Mouse (Mus musculus) Patski (cell line): ENCODE data around the gene Ubox5. TPM values are rescaled to one million over a fixed set of nuclear protein-coding genes. Genes with fewer than 3 reads are reported as not detected.
A peak's percentile ranks its signal among the peaks of the same experiment; 100 is the strongest.

ENCODE experiments used
- ATAC-seq: fragments of 100-300 bp; one replicate; pipeline ENCODE4 v1.8.0; 2021
- CTCF ChIA-PET: fragments of 350-600 bp; sonication (Branson Sonifier 250); formaldehyde crosslinking; loops from one replicate; lab custom pipeline; 2022; ENCODE audit warnings: inconsistent platforms; lab: Charles Lee
- POLR2A ChIA-PET: fragments of 350-600 bp; sonication (Branson Sonifier 250); formaldehyde crosslinking; loops from one replicate; lab custom pipeline; 2022; ENCODE audit warnings: antibody characterized with exemption, inconsistent platforms; lab: Charles Lee
- DNase-seq: peaks from one replicate; pipeline ENCODE4 v3.0.0-alpha.2; 2011; ENCODE audit warnings: low read depth, low spot score
- H3K27me3 ChIP-seq: fragments of 371-371 bp; one replicate; pipeline ENCODE4 v1.5.1; 2021
- CTCF ChIP-seq: fragments of 100-300 bp; IDR thresholded peaks from one replicate; pipeline ENCODE4 v1.5.1; 2021
- in situ Hi-C: fragments of 300-500 bp; cut with MboI; formaldehyde crosslinking; loops from 3 replicates; pipeline ENCODE4 v1.11.1; 2018; ENCODE audit warnings: low pct_unique_long_range_greater_than_20kb, mixed read lengths
- polyA plus RNA-seq: library from polyadenylated mRNA; unstranded; gene quantifications from one replicate; pipeline ENCODE4 v1.2.3, GENCODE M21; 2021

Gene Ubox5
- 8.9 TPM for polyA plus RNA-seq

GRCm38 (mm10) chr2:130629839-130630203, at the start of gene Ubox5, which contains the start of gene Fastkd5:
TSS of gene Ubox5 (minus strand) at chr2:130630038.
TSS of gene Fastkd5 (minus strand) at chr2:130630027.
- no peak for TF ChIP-seq CTCF
- CTCF ChIA-PET, result no interaction called here
- DNase-seq, result no peak
- no peaks in the 10 kb centered on the region for H3K27me3 ChIP-seq
- POLR2A ChIA-PET, result no interaction called here
- in situ Hi-C loops, result no loop called here
- ATAC-seq, result peak; percentile 61

- ATAC-seq (peak; percentile 1), DNase-seq (no peak)
- CTCF ChIA-PET, result interaction anchor here (1.6 kb wide), 1 partner anchor 11 kb away, joined by 5 read pairs; no protein-coding TSS in a partner anchor
- in situ Hi-C loops, result no loop called here
- TF ChIP-seq CTCF, result no peak
- H3K27me3 ChIP-seq, result no peaks in the 10 kb centered on the region
- POLR2A ChIA-PET, result interaction anchor here (0.9 to 1.5 kb wide), 2 partner anchors 12 to 18 kb away, joined by 3 to 6 read pairs; partner anchors contain the start of genes Itpa and Slc4a11
Measured at GRCm38 (mm10) chr2:130679154-130679553, 49.3 kb upstream of the Ubox5 start.

GRCm38 (mm10) chr2:130677211-130677610, 47.4 kb upstream of the Ubox5 start:
- ChIA-PET POLR2A (no interaction called here), CTCF (interaction anchor here (1.3 to 1.6 kb wide), 2 partner anchors 9 to 16 kb away, joined by 3 read pairs; partner anchors contain the start of gene Itpa)
- DNase-seq (no peak), ATAC-seq (no peak)
- in situ Hi-C loops, result no loop called here
- H3K27me3 ChIP-seq, result no peaks in the 10 kb centered on the region
- no peak for TF ChIP-seq CTCF

GRCm38 (mm10) chr2:130667559-130667958, 37.7 kb upstream of the Ubox5 start, which contains the start of gene Itpa:
TSS of gene Itpa (plus strand) at chr2:130667610.
- H3K27me3 ChIP-seq, result no peaks in the 10 kb centered on the region
- ATAC-seq, result peak; percentile 69
- ChIA-PET POLR2A (interaction anchor here (2.0 kb wide), 1 partner anchor 11 kb away, joined by 6 read pairs; no protein-coding TSS in a partner anchor), CTCF (interaction anchor here (0.7 to 1.7 kb wide), 3 partner anchors 10 to 53 kb away, joined by 3 to 5 read pairs (median 3); no protein-coding TSS in a partner anchor)
- no peak for TF ChIP-seq CTCF
- DNase-seq, result no peak
- in situ Hi-C loops, result no loop called here

GRCm38 (mm10) chr2:130664102-130664701, 34.4 kb upstream of the Ubox5 start, which contains the start of gene Ddrgk1:
TSS of gene Ddrgk1 (minus strand) at chr2:130664659.
- TF ChIP-seq CTCF, result no peak
- ChIA-PET CTCF (interaction anchor here (0.9 to 1.3 kb wide), 2 partner anchors 29 to 51 kb away, joined by 3 read pairs; no protein-coding TSS in a partner anchor), POLR2A (no interaction called here)
- DNase-seq, result peak; percentile 58
- ATAC-seq, result peak; percentile 88
- in situ Hi-C loops, result no loop called here
- H3K27me3 ChIP-seq, result no peaks in the 10 kb centered on the region

GRCm38 (mm10) chr2:130663342-130663741, 33.5 kb upstream of the Ubox5 start:
- TF ChIP-seq CTCF, result no peak

GRCm38 (mm10) chr2:130658530-130658929, 28.7 kb upstream of the Ubox5 start:
- POLR2A ChIA-PET, result no interaction called here
- DNase-seq, result no peak
- in situ Hi-C loops, result no loop called here
- ATAC-seq, result no peak
- H3K27me3 ChIP-seq, result no peaks in the 10 kb centered on the region
- CTCF ChIA-PET, result no interaction called here
- TF ChIP-seq CTCF, result no peak

More at GRCm38 (mm10) chr2:130663342-130663741, 33.5 kb upstream of the Ubox5 start:
- POLR2A ChIA-PET, result interaction anchor here (0.8 kb wide), 1 partner anchor 119 kb away, joined by 4 read pairs; no protein-coding TSS in a partner anchor
- in situ Hi-C loops, result no loop called here
- DNase-seq, result no peak
- no peak for ATAC-seq
- CTCF ChIA-PET, result no interaction called here
- H3K27me3 ChIP-seq, result no peaks in the 10 kb centered on the region

GRCm38 (mm10) chr2:130657541-130657940, 27.7 kb upstream of the Ubox5 start:
- ATAC-seq (no peak), DNase-seq (no peak)
- H3K27me3 ChIP-seq, result no peaks in the 10 kb centered on the region
- CTCF ChIA-PET, result no interaction called here
- POLR2A ChIA-PET, result no interaction called here
- in situ Hi-C loops, result no loop called here
- no peak for TF ChIP-seq CTCF

GRCm38 (mm10) chr2:130656536-130656935, 26.7 kb upstream of the Ubox5 start:
- no peak for ATAC-seq
- DNase-seq, result no peak
- no peaks in the 10 kb centered on the region for H3K27me3 ChIP-seq
- no peak for TF ChIP-seq CTCF
- in situ Hi-C loops, result no loop called here
- ChIA-PET POLR2A (no interaction called here), CTCF (no interaction called here)

GRCm38 (mm10) chr2:130655660-130656339, 26.0 kb upstream of the Ubox5 start:
- ATAC-seq (no peak), DNase-seq (no peak)
- TF ChIP-seq CTCF, result no peak
- no peaks in the 10 kb centered on the region for H3K27me3 ChIP-seq
- ChIA-PET POLR2A (no interaction called here), CTCF (interaction anchor here (0.7 kb wide), 1 partner anchor 29 kb away, joined by 3 read pairs; no protein-coding TSS in a partner anchor)
- in situ Hi-C loops, result no loop called here
